Mouse (Mus musculus) kidney, postnatal 0 days (tissue): ENCODE results near the gene Magi3. TPM values are rescaled to one million over a fixed set of nuclear protein-coding genes. Genes with fewer than 3 reads are reported as not detected.

ENCODE experiments used
- ATAC-seq: fragments of 200-750 bp; cut with Nextera tagmentation; replicated peaks from 2 replicates; pipeline ENCODE4 v1.8.0; 2017; ENCODE audit warnings: low read depth, moderate number of reproducible peaks, moderate TSS enrichment, moderate library complexity; ENCODE audit not compliant: low FRiP score
- DNase-seq: peaks from one replicate; pipeline ENCODE4 v3.0.0-alpha.2; 2016; ENCODE audit warnings: low spot score
- H3K27ac ChIP-seq: fragments of 300-500 bp; sonication (generic); 2 replicates; pipeline ENCODE4 v1.5.1; 2014; ENCODE audit warnings: mild to moderate bottlenecking
- H3K27me3 ChIP-seq: fragments of 300-500 bp; sonication (generic); 2 replicates; pipeline ENCODE4 v1.6.1; 2014; ENCODE audit warnings: low read length, mixed read lengths; ENCODE audit not compliant: insufficient read depth
- H3K36me3 ChIP-seq: fragments of 300-500 bp; sonication (generic); 2 replicates; pipeline ENCODE4 v1.6.1; 2014; ENCODE audit warnings: low read length, mixed read lengths; ENCODE audit not compliant: insufficient read depth
- H3K4me1 ChIP-seq: fragments of 300-500 bp; sonication (generic); replicated peaks from 2 replicates; pipeline ENCODE4 v1.6.1; 2014; ENCODE audit warnings: antibody characterized with exemption, low read length, mixed read lengths; ENCODE audit not compliant: insufficient read depth
- H3K4me2 ChIP-seq: fragments of 300-500 bp; sonication (generic); 2 replicates; pipeline ENCODE4 v1.6.1; 2014; ENCODE audit warnings: mild to moderate bottlenecking, low read length, moderate library complexity, mixed read lengths
- H3K4me3 ChIP-seq: fragments of 300-500 bp; sonication (generic); replicated peaks from 2 replicates; pipeline ENCODE4 v1.5.1; 2014; ENCODE audit warnings: low read depth, low read length
- H3K9ac ChIP-seq: fragments of 300-500 bp; sonication (generic); 2 replicates; pipeline ENCODE4 v1.6.1; 2014; ENCODE audit warnings: low read depth, low read length
- H3K9me3 ChIP-seq: fragments of 300-500 bp; sonication (generic); replicated peaks from 2 replicates; pipeline ENCODE4 v1.6.1; 2016; ENCODE audit warnings: low read length, inconsistent platforms, mixed read lengths
- CTCF ChIP-seq: IDR thresholded peaks from 2 replicates; pipeline ENCODE4 v1.5.1; 2016; ENCODE audit warnings: antibody characterized with exemption, low read depth, mild to moderate bottlenecking, moderate library complexity
- WGBS: fragments of 180-500 bp; shearing (Covaris S2); extraction: QIAGEN DNeasy Blood & Tissue Kit; methylation state at CpG from one replicate; pipeline ENCODE4 v1.1.7; 2014; 5-methylcytosine and 5-hydroxymethylcytosine counted together
- polyA plus RNA-seq: library from polyadenylated mRNA; unstranded; fragments of >200 nt; fragmentation: Nextera tagmentation; extraction: Ambion mirVana; gene quantifications from 2 replicates; pipeline ENCODE4 v1.2.1, GENCODE M21; 2015

The Magi3 gene
- polyA plus RNA-seq, 1 experiment from 2014 or later: 3.4 TPM

- no peaks in the 10 kb centered on the region for H3K4me1 ChIP-seq
- no peak for TF ChIP-seq CTCF
- no peak overlapping the region for H3K9ac ChIP-seq
- ATAC-seq (no peak), DNase-seq (no peak)
- H3K36me3 ChIP-seq: no peaks in the 10 kb centered on the region
- H3K27me3 ChIP-seq: no peaks in the 10 kb centered on the region
- H3K4me3 ChIP-seq: no peak overlapping the region
- no peak overlapping the region for H3K27ac ChIP-seq
- 79% methylated on average over 4 of the region's 4 CpGs for WGBS
- no peaks in the 10 kb centered on the region for H3K9me3 ChIP-seq
- no peak overlapping the region for H3K4me2 ChIP-seq
Observed at GRCm38 (mm10) chr3:104247850-104248249, 27.7 kb upstream of the Magi3 start.

DNA sequence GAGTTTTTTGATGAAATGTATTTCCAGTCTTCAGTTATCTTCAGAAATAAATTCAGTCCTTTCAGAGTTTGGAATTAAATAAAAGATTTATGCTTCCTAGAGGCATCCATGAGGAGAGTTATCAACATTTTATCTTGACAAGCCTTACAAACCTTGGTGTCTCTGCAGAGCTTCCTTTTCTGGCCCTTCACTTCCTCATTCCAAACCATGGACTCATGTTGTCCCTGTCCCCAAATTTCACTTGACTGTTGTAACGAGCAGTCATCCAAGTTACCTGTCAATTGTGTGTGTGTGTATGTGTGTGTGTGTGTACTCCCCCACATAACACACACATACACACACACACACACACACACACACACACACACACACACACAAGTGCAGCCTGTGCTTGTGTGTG is 26.9 kb upstream of the Magi3 start:
- no peak overlapping the region for H3K27ac ChIP-seq
- H3K27me3 ChIP-seq: no peaks in the 10 kb centered on the region
- DNase-seq (no peak), ATAC-seq (no peak)
- no peak overlapping the region for H3K4me3 ChIP-seq
- H3K9ac ChIP-seq: no peak overlapping the region
- no peaks in the 10 kb centered on the region for H3K4me1 ChIP-seq
- no peaks in the 10 kb centered on the region for H3K9me3 ChIP-seq
- WGBS: 50% methylated on average over 1 of the region's 1 CpGs
- no peak overlapping the region for H3K4me2 ChIP-seq
- TF ChIP-seq CTCF: no peak
- H3K36me3 ChIP-seq: no peaks in the 10 kb centered on the region

GRCm38 (mm10) chr3:104244373-104244772 is 24.2 kb upstream of the Magi3 start:
- ATAC-seq (no peak), DNase-seq (no peak)
- TF ChIP-seq CTCF: no peak
- no peak overlapping the region for H3K9ac ChIP-seq
- H3K27me3 ChIP-seq: no peaks in the 10 kb centered on the region
- no peak overlapping the region for H3K4me2 ChIP-seq
- no peak overlapping the region for H3K4me3 ChIP-seq
- H3K9me3 ChIP-seq: no peaks in the 10 kb centered on the region
- H3K4me1 ChIP-seq: no peaks in the 10 kb centered on the region
- H3K36me3 ChIP-seq: no peaks in the 10 kb centered on the region
- 67% methylated on average over 8 of the region's 8 CpGs for WGBS
- no peak overlapping the region for H3K27ac ChIP-seq

DNA sequence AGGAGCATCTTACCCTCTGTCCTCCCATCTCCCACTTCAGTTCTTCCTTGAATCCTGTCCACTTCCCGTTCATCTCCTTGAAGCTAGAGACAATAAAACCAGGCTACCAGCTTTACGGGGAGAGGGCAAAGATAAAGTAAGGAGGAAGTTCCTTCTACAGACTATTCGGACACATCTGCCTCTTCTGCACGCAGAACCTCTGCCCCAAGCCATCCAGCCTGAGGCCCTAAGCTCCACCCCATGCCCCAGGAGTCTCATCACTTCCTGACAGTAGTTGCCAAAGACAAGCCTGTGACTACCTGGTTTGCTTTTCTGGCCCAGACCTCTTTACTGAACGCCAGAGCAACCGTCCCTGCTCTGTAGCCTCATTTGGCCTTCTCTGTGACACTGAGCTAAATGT is 23.8 kb upstream of the Magi3 start:
- DNase-seq: no peak
- Histone ChIP-seq H3K4me3 (no peak overlapping the region), H3K36me3 (no peaks in the 10 kb centered on the region), H3K27me3 (no peaks in the 10 kb centered on the region), H3K4me2 (no peak overlapping the region), H3K9me3 (no peaks in the 10 kb centered on the region), H3K27ac (no peak overlapping the region), H3K9ac (no peak overlapping the region), H3K4me1 (no peaks in the 10 kb centered on the region)
- ATAC-seq: no peak
- 72% methylated on average over 6 of the region's 6 CpGs for WGBS
- TF ChIP-seq CTCF: no peak

GRCm38 (mm10) chr3:104239785-104240184 is 19.6 kb upstream of the Magi3 start:
- 95% methylated on average over 2 of the region's 2 CpGs for WGBS

GRCm38 (mm10) chr3:104239376-104239775 is 19.2 kb upstream of the Magi3 start:
- ATAC-seq (no peak), DNase-seq (no peak)
- Histone ChIP-seq H3K4me3 (no peak overlapping the region), H3K4me2 (no peak overlapping the region), H3K9ac (no peak overlapping the region), H3K36me3 (no peaks in the 10 kb centered on the region), H3K9me3 (no peaks in the 10 kb centered on the region), H3K27ac (no peak overlapping the region), H3K27me3 (no peaks in the 10 kb centered on the region), H3K4me1 (0 out of 2 replicates have a peak, but pooled peaks cover 3% of the 10 kb centered on the region)
- TF ChIP-seq CTCF: no peak
- 90% methylated on average over 2 of the region's 2 CpGs for WGBS

More at GRCm38 (mm10) chr3:104239785-104240184, 19.6 kb upstream of the Magi3 start:
- H3K27me3 ChIP-seq: no peaks in the 10 kb centered on the region
- no peak overlapping the region for H3K9ac ChIP-seq
- H3K36me3 ChIP-seq: no peaks in the 10 kb centered on the region
- 0 out of 2 replicates have a peak, but pooled peaks cover 3% of the 10 kb centered on the region for H3K4me1 ChIP-seq
- no peaks in the 10 kb centered on the region for H3K9me3 ChIP-seq
- H3K4me3 ChIP-seq: no peak overlapping the region
- H3K4me2 ChIP-seq: no peak overlapping the region
- no peak overlapping the region for H3K27ac ChIP-seq
- ATAC-seq: no peak
- DNase-seq: no peak
- TF ChIP-seq CTCF: no peak

GRCm38 (mm10) chr3:104237846-104238440 is 17.8 kb upstream of the Magi3 start:
- DNase-seq (peak; percentile 54), ATAC-seq (no peak)
- H3K4me2 ChIP-seq: no peak overlapping the region
- H3K9me3 ChIP-seq: no peaks in the 10 kb centered on the region
- H3K27me3 ChIP-seq: no peaks in the 10 kb centered on the region
- H3K27ac ChIP-seq: 0 out of 2 replicates have a peak overlapping the region, but pooled peaks have one; percentile 5
- H3K4me1 ChIP-seq: 0 out of 2 replicates have a peak, but pooled peaks cover 3% of the 10 kb centered on the region
- 33% methylated on average over 10 of the region's 10 CpGs for WGBS
- no peak overlapping the region for H3K4me3 ChIP-seq
- no peak overlapping the region for H3K9ac ChIP-seq
- TF ChIP-seq CTCF: no peak
- no peaks in the 10 kb centered on the region for H3K36me3 ChIP-seq
